In the genomic region with DNA sequence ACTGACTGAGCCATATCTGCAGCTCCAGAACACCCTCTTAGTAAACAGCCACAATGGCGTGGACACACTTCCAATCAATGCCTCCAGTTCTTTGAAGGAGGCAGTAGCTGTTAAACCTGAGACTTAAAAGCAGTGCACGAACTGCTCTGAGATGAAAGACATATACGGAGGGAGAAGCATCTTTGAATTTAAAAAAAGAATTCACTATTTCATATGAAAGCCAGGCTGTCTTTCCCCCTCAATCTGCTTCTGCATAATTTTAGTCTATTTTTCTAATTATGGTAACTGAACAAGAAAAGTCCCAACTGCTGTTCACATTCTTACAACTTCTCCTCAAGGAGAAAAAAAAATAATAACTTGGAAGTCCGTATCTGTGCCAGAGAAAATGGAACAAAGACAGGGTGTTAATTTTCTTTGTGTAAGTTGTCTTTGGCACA, we compare ENCODE assay signal across 20 mouse cellular contexts. TPM values are rescaled to one million over a fixed set of nuclear protein-coding genes. Genes with fewer than 3 reads are reported as not detected.
DNase-seq lines count a peak whose midpoint lies in the region; ATAC-seq and TF ChIP-seq lines count a peak whose summit lies in the region.
"Had no signal": no experiment of that assay in that cellular context is flagged by ENCODE, and none has a peak within 500 bp of the region (broad histone marks: within the 10 kb centered on the region; RNA-seq: fewer than 3 reads in every experiment).

No protein-coding gene starts in this region.

- WGBS in midbrain, embryonic 15.5 days = 74% methylated on average over 4 of the region's 4 CpGs
- WGBS in midbrain, embryonic 10.5 days = 91% methylated on average over 4 of the region's 4 CpGs
- 23% methylated on average over 4 of the region's 4 CpGs for WGBS in forebrain, postnatal 0 days

- H3K36me3 ChIP-seq in midbrain, embryonic 15.5 days (replicated peaks) = no peaks in the 10 kb centered on the region
- H3K36me3 ChIP-seq in midbrain, embryonic 10.5 days = no peaks in the 10 kb centered on the region
- peaks cover 3% of the 10 kb centered on the region; the same call in 1 of the 2 replicates for H3K36me3 ChIP-seq in forebrain, postnatal 0 days (ENCODE audit: insufficient read depth)
- H3K36me3 ChIP-seq: embryonic facial prominence, embryonic 15.5 days; heart, embryonic 12.5 days; limb, embryonic 10.5 days; midbrain, embryonic 12.5 days had no signal

- H3K4me3 ChIP-seq in layer of hippocampus, adult 2 months = no peak overlapping the region
- H3K4me3 ChIP-seq in midbrain, embryonic 15.5 days = no peak overlapping the region
- no peak overlapping the region for H3K4me3 ChIP-seq in midbrain, embryonic 10.5 days
- H3K4me3 ChIP-seq in forebrain, postnatal 0 days (ENCODE audit: low read depth, low read length) = no peak overlapping the region
- H3K4me3 ChIP-seq: embryonic facial prominence, embryonic 15.5 days; heart, embryonic 12.5 days; limb, embryonic 10.5 days; midbrain, embryonic 12.5 days had no signal

- H3K27me3 ChIP-seq in midbrain, embryonic 15.5 days (replicated peaks) = no peaks in the 10 kb centered on the region
- no peaks in the 10 kb centered on the region for H3K27me3 ChIP-seq in midbrain, embryonic 10.5 days (ENCODE audit: low read depth, poor library complexity, severe bottlenecking)
- no peaks in the 10 kb centered on the region for H3K27me3 ChIP-seq in forebrain, postnatal 0 days (ENCODE audit: insufficient read depth, low read length)
- H3K27me3 ChIP-seq: embryonic facial prominence, embryonic 15.5 days; heart, embryonic 12.5 days; midbrain, embryonic 12.5 days had no signal

- no peaks in the 10 kb centered on the region for H3K4me1 ChIP-seq in midbrain, embryonic 15.5 days
- H3K4me1 ChIP-seq in midbrain, embryonic 10.5 days = peaks cover 4% of the 10 kb centered on the region; the same call in 1 of the 2 replicates
- peaks cover 10% of the 10 kb centered on the region; the same call in 1 of the 2 replicates for H3K4me1 ChIP-seq in forebrain, postnatal 0 days (ENCODE audit: insufficient read depth)
- H3K4me1 ChIP-seq: embryonic facial prominence, embryonic 15.5 days; heart, embryonic 12.5 days; limb, embryonic 10.5 days; midbrain, embryonic 12.5 days had no signal

- no peaks in the 10 kb centered on the region for H3K9me3 ChIP-seq in midbrain, embryonic 15.5 days
- H3K9me3 ChIP-seq in midbrain, embryonic 10.5 days (replicated peaks) = no peaks in the 10 kb centered on the region
- H3K9me3 ChIP-seq in forebrain, postnatal 0 days (ENCODE audit: low read length) = no peaks in the 10 kb centered on the region
- H3K9me3 ChIP-seq: embryonic facial prominence, embryonic 15.5 days; limb, embryonic 10.5 days; midbrain, embryonic 12.5 days had no signal

- ATAC-seq in midbrain, embryonic 15.5 days (replicated peaks) = no peak
- ATAC-seq in forebrain, postnatal 0 days = peak; percentile 67
- ATAC-seq: intestine, postnatal 0 days had no signal

- peak in 1 of 2 experiments; percentile 30 for DNase-seq in layer of hippocampus, adult 2 months (ENCODE audit: low spot score in 2 of 2)
- DNase-seq in layer of hippocampus, adult 8-10 months (ENCODE audit: low spot score in 2 of 2) = no peak
- no peak for DNase-seq in midbrain, embryonic 10.5 days (ENCODE audit: low spot score)
- peak; percentile 78 for DNase-seq in forebrain, postnatal 0 days
- DNase-seq in telencephalon, adult 2 months (ENCODE audit: low read depth, low spot score) = peak; percentile 76
- no peak for DNase-seq in testis, postnatal 10 days (ENCODE audit: low spot score)
- DNase-seq: cerebellum, adult 9-11 months; embryo, embryonic 11 days; lung, adult 2 months; lung, postnatal 4 days; retina, postnatal 1 day; thymus, adult 2 months had no signal

- no peak for TF ChIP-seq CTCF in layer of hippocampus, adult 2 months (conservative IDR thresholded peaks at IDR 0.05)
- TF ChIP-seq CTCF in forebrain, postnatal 0 days (IDR thresholded peaks at IDR 0.05; ENCODE audit: low read depth) = no peak

- peak overlapping the region; percentile 73 for H3K27ac ChIP-seq in layer of hippocampus, adult 2 months
- peak overlapping the region; percentile 32; the same call in 1 of the 2 replicates for H3K27ac ChIP-seq in midbrain, embryonic 15.5 days
- H3K27ac ChIP-seq in midbrain, embryonic 10.5 days (replicated peaks) = no peak overlapping the region
- peak overlapping the region; percentile 84 for H3K27ac ChIP-seq in forebrain, postnatal 0 days (ENCODE audit: low read depth, low read length)
- H3K27ac ChIP-seq: embryonic facial prominence, embryonic 15.5 days; hindbrain, embryonic 14.5 days; limb, embryonic 10.5 days; midbrain, embryonic 12.5 days had no signal

- H3K9ac ChIP-seq in midbrain, embryonic 15.5 days = no peak overlapping the region
- no peak overlapping the region for H3K9ac ChIP-seq in forebrain, postnatal 0 days
- H3K9ac ChIP-seq: embryonic facial prominence, embryonic 15.5 days; heart, embryonic 12.5 days; hindbrain, embryonic 14.5 days; midbrain, embryonic 12.5 days had no signal

- H3K4me2 ChIP-seq in midbrain, embryonic 15.5 days = no peak overlapping the region
- H3K4me2 ChIP-seq in forebrain, postnatal 0 days (ENCODE audit: low read depth) = no peak overlapping the region
- H3K4me2 ChIP-seq: embryonic facial prominence, embryonic 15.5 days; heart, embryonic 12.5 days; hindbrain, embryonic 14.5 days; liver, embryonic 11.5 days; midbrain, embryonic 12.5 days had no signal

RNA-seq across cellular contexts. Expression of gene Frmd4a, which starts 18.7 kb away (rescaled TPM):
- total RNA-seq in layer of hippocampus, adult 2 months (2021) = 10 to 100 TPM; 69.1 to 82.3 TPM
- total RNA-seq in layer of hippocampus, adult 8-10 months (2022) = 10 to 100 TPM; 64.6 to 84.7 (median 74.6) TPM
- 62.7 and 65.7 TPM in 2 replicates for polyA plus RNA-seq in midbrain, embryonic 15.5 days (2015; fragmentation: Nextera tagmentation; extraction: Ambion mirVana)
- 33.1 and 38.5 TPM in 2 replicates for polyA plus RNA-seq in midbrain, embryonic 10.5 days (2016; fragmentation: Nextera tagmentation; extraction: Ambion mirVana)
- total RNA-seq in forebrain, postnatal 0 days (2014; rRNA removed) = 74.5 and 85.8 TPM in 2 replicates
- 36.0 and 43.8 TPM in 2 replicates for polyA plus RNA-seq in forebrain, postnatal 0 days (2015; fragmentation: Nextera tagmentation; extraction: Ambion mirVana)

Comparison
In these comparisons a context has a peak if more than half of its experiments do, and no peak if none do; other contexts are left out.
1. DNase-seq: peak in forebrain, postnatal 0 days (single experiment) and telencephalon, adult 2 months (single experiment); none in layer of hippocampus, adult 8-10 months (0 of 2), midbrain, embryonic 10.5 days (single experiment) and testis, postnatal 10 days (single experiment).